Mouse (Mus musculus) mouse trophoblast stem cell (cell line): ENCODE measurements around the gene Fez1.

Experiments
- in situ Hi-C, 2 experiments: fragments of 300-500 bp; cut with MseI, MboI; formaldehyde crosslinking; loops; 2 replicates in 1 of 2; 3 replicates in 1 of 2; pipeline ENCODE4 v1.15.1; 2025

The Fez1 gene

DNA sequence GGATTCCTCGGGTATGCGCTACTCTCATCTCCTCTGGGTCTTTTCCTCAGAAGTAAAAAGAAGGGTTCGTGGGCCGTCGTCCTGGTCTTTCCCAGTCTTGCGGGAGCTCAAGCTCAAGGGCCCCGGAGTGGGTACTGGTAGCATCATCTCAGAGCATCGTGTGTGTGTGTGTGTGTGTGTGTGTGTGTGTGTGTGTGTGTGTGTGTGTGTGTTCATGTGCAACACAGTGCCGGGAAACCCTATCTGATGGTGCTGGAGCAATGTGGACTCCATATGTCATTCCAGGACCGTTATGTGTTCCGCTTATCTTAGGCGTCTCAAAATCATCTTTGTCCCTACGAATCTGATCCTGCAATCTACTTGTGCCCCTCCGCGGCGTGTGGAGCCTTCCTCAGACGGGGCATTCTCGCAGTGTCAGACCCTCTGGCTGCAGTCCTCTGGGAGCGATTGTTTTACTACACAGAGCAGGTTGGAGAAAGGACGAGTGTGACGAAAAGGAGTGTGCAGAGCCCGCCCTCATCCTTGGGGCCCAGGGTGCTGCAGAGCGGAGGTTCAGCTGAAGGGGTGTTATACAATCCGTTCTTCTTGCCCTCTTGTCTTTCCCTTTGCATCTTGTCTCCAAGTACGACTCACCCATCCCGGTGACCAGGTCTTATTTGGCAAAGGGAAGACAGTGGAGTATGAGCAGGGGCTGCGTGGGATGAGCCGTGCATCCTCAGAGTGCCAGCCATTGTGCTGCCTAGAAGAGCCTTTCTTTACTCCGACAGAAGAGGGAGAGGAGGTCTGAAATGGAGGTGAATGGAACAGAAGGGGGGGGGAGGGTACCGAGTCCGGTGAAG, 11.6 kb downstream of the Fez1 start:
- in situ Hi-C loops = no loop called here

DNA sequence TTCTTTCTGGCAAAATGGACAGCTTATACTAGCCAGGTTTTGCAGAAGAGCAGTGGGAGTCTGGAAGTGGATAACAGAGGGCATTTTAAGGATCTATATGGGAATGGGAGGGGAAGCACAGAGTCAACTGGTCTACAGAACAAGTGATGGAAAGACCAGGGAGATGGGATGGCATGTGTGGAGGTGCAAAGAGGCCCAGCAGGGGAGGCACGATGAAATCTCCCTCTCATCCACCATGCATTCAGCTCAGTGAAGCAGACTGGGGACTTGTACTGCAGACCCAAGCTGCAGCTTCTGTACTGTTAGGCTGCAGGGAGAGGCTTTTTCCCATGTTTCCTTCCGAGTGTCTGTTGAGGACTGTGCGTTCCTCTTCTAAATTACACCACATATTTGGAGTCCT, 12.2 kb downstream of the Fez1 start:
- in situ Hi-C loops = no loop called here

DNA sequence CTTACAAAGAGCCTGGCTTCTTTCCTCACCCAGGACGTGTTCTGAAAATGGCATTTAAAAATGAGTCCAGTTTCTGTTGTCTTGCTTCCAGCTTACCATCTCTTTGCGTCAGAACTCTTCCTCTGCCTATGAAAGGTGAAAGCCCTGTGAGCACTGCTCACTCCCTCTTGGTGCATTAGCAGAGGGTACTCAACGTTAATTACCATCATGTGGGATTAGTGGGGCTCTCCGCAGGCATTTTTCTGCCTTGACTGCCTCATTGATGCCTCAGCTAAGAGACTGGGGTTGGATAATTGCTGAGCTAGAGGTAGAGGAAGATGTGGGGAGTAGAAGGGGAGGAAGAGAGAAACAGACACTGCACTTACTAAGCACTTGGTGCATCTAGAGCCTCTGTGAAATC, 24.7 kb downstream of the Fez1 start:
- in situ Hi-C loops = no loop called here

DNA sequence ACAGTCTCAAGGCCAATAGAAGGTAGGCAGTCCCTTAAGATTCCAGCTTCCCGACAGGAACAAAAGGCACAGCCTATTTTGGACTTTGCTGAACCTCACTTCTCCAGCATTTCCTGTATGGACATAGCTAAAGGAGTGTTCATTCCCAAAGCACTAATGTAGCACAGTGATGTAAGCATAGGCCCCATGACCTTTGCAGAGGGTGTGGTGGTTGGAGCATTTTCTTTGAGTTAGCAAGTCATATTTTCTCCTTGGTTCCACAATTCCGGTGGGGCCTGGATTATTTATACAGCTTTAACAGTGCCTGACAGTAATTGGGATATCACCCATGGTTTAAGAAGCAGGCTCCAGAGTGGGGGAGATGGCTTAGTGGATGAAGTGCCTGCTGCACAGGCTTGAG, 27.0 kb downstream of the Fez1 start:
- in situ Hi-C loops = no loop called here

GRCm38 (mm10) chr9:36850091-36850490, 28.4 kb downstream of the Fez1 start:
- in situ Hi-C loops = no loop called here

GRCm38 (mm10) chr9:36852175-36852574, 30.5 kb downstream of the Fez1 start:
- in situ Hi-C loops = no loop called here

- in situ Hi-C loops = no loop called here
Observed at GRCm38 (mm10) chr9:36856351-36856750, 34.7 kb downstream of the Fez1 start.

GRCm38 (mm10) chr9:36857476-36858117, 35.9 kb downstream of the Fez1 start:
- in situ Hi-C loops = no loop called here

DNA sequence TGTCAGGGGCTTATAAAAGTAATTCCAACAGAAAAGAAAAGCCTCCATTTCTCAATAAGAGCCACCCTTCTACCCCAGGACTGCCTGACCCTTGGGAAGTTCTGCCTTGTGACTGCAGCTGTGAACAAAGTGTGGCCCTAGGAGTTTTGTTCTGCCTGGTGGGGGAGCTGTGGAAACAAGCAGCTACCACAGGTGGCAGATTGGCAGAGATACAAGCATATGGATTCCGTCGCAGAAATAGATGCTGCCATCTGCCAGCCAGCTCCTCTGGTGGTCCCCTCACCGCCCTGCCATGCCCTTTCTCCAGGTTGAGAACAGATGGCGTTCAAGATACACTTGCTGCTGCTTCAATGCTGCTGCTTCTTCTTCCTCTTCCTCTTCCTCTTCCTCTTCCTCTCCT, 37.0 kb downstream of the Fez1 start:
- in situ Hi-C loops = no loop called here

DNA sequence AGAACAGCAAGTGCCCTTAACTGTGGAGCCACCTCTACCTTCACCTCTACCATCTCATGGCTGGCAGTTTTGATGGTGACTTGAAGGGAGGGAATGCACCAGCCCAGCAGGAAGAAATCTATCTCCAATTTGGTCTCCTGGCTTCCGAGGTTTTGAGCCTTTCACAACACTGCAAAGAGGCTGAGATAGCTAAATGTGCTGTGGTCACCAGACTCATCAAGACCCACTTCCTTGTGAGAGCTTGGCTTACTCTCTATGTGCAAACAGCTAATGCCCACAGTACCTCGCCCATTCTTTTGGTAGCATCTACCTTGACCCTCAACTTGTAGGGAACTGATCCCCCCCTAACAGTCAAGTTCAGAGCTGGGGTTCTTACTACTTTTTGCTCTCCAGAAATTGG, 40.9 kb downstream of the Fez1 start:
- in situ Hi-C loops = no loop called here

- in situ Hi-C loops = no loop called here
Observed at GRCm38 (mm10) chr9:36863694-36864093, 42.0 kb downstream of the Fez1 start.

DNA sequence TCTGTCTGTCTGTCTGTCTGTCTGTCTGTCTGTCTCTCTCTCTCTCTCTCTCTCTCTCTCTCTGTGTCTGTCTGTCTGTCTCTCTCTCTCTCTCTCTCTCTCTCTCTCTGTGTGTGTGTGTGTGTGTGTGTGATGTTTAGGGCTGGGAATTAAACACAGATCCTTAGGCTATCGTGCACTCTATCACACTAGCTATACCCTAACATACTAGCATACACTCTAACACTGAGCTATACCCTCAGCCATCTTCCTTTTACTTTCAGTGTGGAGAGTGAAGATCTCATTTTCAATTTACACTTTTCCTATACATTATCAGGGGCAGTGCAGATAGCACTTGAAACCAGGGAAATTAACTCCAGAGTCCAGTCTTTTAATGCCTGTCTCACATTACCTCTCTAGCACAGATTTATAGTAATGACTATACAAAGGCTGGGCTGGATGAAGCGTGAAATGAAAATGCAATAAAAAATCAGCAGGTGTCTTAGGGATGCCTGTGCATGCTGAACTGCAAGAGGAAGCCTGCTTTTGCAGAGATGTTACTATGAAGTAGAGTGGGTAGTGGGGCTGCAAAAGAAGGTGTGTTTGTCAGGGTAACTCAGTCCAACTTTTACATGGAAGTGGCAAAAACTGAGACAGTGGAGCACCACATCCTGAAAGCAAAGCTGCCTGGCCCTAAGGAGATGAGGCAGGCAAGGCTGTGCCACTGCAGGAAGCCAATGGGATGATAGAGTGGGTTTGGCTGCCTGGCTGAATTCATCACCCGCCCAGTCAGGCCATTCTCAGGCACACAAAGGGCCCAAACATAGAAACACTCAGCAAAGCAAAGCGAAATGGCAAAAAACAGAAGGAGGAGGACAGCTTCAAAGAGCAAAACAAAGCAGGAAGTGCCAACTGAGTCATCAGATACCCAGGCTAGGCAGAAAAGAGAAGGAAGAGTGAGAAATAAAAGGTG, 43.5 kb downstream of the Fez1 start:
- in situ Hi-C loops = no loop called here

DNA sequence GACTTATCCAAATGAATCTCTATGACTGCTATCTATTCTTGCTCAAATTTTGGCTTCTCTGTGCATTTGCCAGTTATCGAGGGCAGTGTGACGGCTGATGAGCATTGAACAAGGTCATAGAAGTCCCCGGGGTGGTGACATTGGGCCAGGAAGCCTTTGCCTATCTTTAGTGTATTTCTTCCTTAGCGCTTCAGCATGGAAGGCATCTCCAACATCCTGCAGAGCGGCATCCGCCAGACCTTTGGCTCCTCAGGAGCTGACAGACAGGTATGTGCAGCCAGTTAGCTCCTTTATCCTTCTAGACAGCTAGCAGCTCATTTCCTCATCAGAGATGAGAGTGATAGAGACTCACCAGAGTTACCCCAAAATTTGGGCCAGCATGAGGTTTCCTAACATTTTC, 47.0 kb downstream of the Fez1 start:
- in situ Hi-C loops = no loop called here

GRCm38 (mm10) chr9:36870263-36870662, 48.6 kb downstream of the Fez1 start:
- in situ Hi-C loops = no loop called here

- in situ Hi-C loops = no loop called here
Observed at GRCm38 (mm10) chr9:36873796-36874195, 52.1 kb downstream of the Fez1 start.

GRCm38 (mm10) chr9:36876313-36876712, 54.6 kb downstream of the Fez1 start:
- in situ Hi-C loops = no loop called here

- in situ Hi-C loops = no loop called here
Observed at GRCm38 (mm10) chr9:36876787-36877186, 55.1 kb downstream of the Fez1 start.

GRCm38 (mm10) chr9:36881615-36882014, 60.0 kb downstream of the Fez1 start:
- in situ Hi-C loops = loop anchor here in 1 of 2 experiments (10.0 kb wide), 1 partner anchor 67 kb away; no protein-coding TSS in a partner anchor

DNA sequence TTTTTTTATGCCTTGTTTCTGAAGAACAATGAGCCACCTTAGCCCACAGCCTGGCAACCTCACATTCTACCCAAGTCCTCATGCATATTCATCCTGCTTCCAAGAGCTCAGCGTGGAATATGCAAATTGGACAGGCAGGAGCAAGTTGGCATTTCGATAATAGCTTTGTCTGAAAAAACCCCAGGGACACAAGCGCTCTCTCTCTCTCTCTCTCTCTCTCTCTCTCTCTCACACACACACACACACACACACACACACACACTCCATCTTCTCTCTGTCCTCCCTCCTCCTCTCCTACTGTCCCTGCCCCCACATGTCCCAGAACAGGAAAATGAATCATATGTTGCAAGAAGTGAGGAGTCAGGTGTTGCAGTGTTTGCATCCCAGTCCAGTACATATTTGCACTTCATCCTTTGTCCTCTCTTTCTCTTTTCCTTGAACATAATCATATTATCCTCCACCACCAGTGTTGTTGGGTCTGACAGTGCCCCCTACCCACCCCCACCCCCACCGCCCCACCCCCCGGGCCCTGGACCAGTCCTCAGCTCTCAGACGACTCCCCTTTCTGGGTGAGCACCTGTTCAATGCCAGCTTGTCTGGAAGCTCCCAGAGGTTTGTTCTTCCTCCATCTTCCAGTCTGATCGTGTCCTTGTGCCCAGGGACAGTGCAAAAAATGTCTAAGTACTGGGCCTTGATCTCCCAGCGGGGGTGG, 60.5 kb downstream of the Fez1 start:
- in situ Hi-C loops = loop anchor here in 1 of 2 experiments (10.0 kb wide), 1 partner anchor 67 kb away; no protein-coding TSS in a partner anchor

- in situ Hi-C loops = loop anchor here in 1 of 2 experiments (10.0 kb wide), 1 partner anchor 69 kb away; no protein-coding TSS in a partner anchor
Observed at GRCm38 (mm10) chr9:36883569-36883968, 61.9 kb downstream of the Fez1 start.

- in situ Hi-C loops = loop anchor here in 1 of 2 experiments (10.0 kb wide), 1 partner anchor 70 kb away; no protein-coding TSS in a partner anchor
Observed at GRCm38 (mm10) chr9:36885237-36885636, 63.6 kb downstream of the Fez1 start.
